Mouse (Mus musculus) CH12.LX (cell line): Measurements from ENCODE around the gene Lbh. TPM values are rescaled to one million over a fixed set of nuclear protein-coding genes. Genes with fewer than 3 reads are reported as not detected.

ENCODE experiments used
- DNase-seq: peaks from one replicate; pipeline ENCODE4 v3.0.0-alpha.2; 2013; ENCODE audit errors: extremely low read depth
- H3K27ac ChIP-seq: 2 replicates; pipeline ENCODE4 v1.5.1; 2012; ENCODE audit warnings: low read depth, mild to moderate bottlenecking, control low read depth, moderate library complexity; ENCODE audit not compliant: insufficient read depth
- H3K27me3 ChIP-seq: replicated peaks from 2 replicates; pipeline ENCODE3; 2012; ENCODE audit warnings: inconsistent platforms
- H3K36me3 ChIP-seq, 2 experiments: replicated peaks in 1 of 2; 2 replicates each; pipeline versions ENCODE3 to v1.6.1; 2012; ENCODE audit warnings: inconsistent platforms in 1 of 2, low read length in 1 of 2, mild to moderate bottlenecking in 1 of 2, mixed read lengths in 1 of 2, moderate library complexity in 1 of 2; ENCODE audit not compliant: control insufficient read depth in 1 of 2, insufficient read depth in 1 of 2
- H3K4me1 ChIP-seq, 2 experiments: 2 replicates each; pipeline ENCODE4 v1.6.1; 2012; ENCODE audit warnings: inconsistent platforms in 1 of 2, moderate library complexity in 1 of 2; ENCODE audit not compliant: insufficient read depth in 2 of 2, control insufficient read depth in 1 of 2
- H3K4me2 ChIP-seq: 2 replicates; pipeline ENCODE4 v1.6.1; 2012; ENCODE audit warnings: low read depth, mild to moderate bottlenecking, control low read depth; ENCODE audit not compliant: poor library complexity, insufficient read depth, severe bottlenecking
- H3K4me3 ChIP-seq, 3 experiments: fragments of 150-350 bp in 1 of 3; sonication (generic) in 1 of 3; replicated peaks in 1 of 3; 2 replicates each; pipeline versions ENCODE3 to v1.5.1; 2011 to 2012; ENCODE audit warnings: low read depth in 2 of 3, low read length in 2 of 3, mild to moderate bottlenecking in 2 of 3, moderate library complexity in 2 of 3, control low read depth in 1 of 3, improper control_type of control experiment in 1 of 3, inconsistent platforms in 1 of 3, mixed read lengths in 1 of 3; ENCODE audit not compliant: poor library complexity in 1 of 3
- H3K79me2 ChIP-seq: replicated peaks from 2 replicates; pipeline ENCODE4 v1.6.1; 2012; ENCODE audit warnings: mild to moderate bottlenecking, moderate library complexity; ENCODE audit not compliant: control insufficient read depth, poor library complexity, insufficient read depth, severe bottlenecking; ENCODE audit errors: extremely low read depth
- H3K9ac ChIP-seq: 2 replicates; pipeline ENCODE4 v1.6.1; 2012; ENCODE audit warnings: low read depth, mild to moderate bottlenecking, control low read depth, moderate library complexity; ENCODE audit not compliant: insufficient read depth
- H3K9me3 ChIP-seq: replicated peaks from 2 replicates; pipeline ENCODE3; 2012; ENCODE audit warnings: low read length, inconsistent platforms, mixed read lengths
- BHLHE40 ChIP-seq: IDR thresholded peaks from 2 replicates; pipeline ENCODE4 v1.6.1; 2011; ENCODE audit warnings: mild to moderate bottlenecking, low read depth, low read length, improper control_type of control experiment
- CHD2 ChIP-seq: IDR thresholded peaks from 2 replicates; pipeline ENCODE4 v1.6.1; 2011; ENCODE audit warnings: low read length, improper control_type of control experiment
- CTCF ChIP-seq, 2 experiments: IDR thresholded peaks in 1 of 2; conservative IDR thresholded peaks in 1 of 2; 2 replicates each; pipeline ENCODE4 v1.5.1; 2011 to 2012; ENCODE audit warnings: low read depth in 2 of 2, low read length in 2 of 2, improper control_type of control experiment in 1 of 2, inconsistent platforms in 1 of 2, mild to moderate bottlenecking in 1 of 2, moderate library complexity in 1 of 2
- ELF1 ChIP-seq: IDR thresholded peaks from 2 replicates; pipeline ENCODE4 v1.6.1; 2014; ENCODE audit warnings: low read depth, mild to moderate bottlenecking, inconsistent platforms, low read length, improper control_type of control experiment
- ETS1 ChIP-seq: conservative IDR thresholded peaks from 2 replicates; pipeline ENCODE4 v1.6.1; 2012; ENCODE audit warnings: low read depth, mild to moderate bottlenecking, inconsistent platforms, low read length, improper control_type of control experiment, moderate library complexity
- IRF4 ChIP-seq: IDR thresholded peaks from 2 replicates; pipeline ENCODE4 v1.6.1; 2014; ENCODE audit warnings: low read depth, mild to moderate bottlenecking, inconsistent platforms, low read length, improper control_type of control experiment
- KAT2A ChIP-seq: IDR thresholded peaks from 2 replicates; pipeline ENCODE4 v1.6.1; 2012; ENCODE audit warnings: low read length, improper control_type of control experiment, inconsistent platforms; ENCODE audit not compliant: insufficient replicate concordance
- MAFK ChIP-seq: IDR thresholded peaks from 2 replicates; pipeline ENCODE4 v1.6.1; 2011; ENCODE audit warnings: low read length, improper control_type of control experiment; ENCODE audit not compliant: insufficient replicate concordance
- MEF2A ChIP-seq: IDR thresholded peaks from 2 replicates; pipeline ENCODE4 v1.6.1; 2014; ENCODE audit warnings: low read depth, mild to moderate bottlenecking, inconsistent platforms, low read length, improper control_type of control experiment, borderline replicate concordance
- MXI1 ChIP-seq: IDR thresholded peaks from 2 replicates; pipeline ENCODE4 v1.6.1; 2011; ENCODE audit warnings: mild to moderate bottlenecking, low read depth, low read length, improper control_type of control experiment
- MYC ChIP-seq: IDR thresholded peaks from 2 replicates; pipeline ENCODE4 v1.6.1; 2011; ENCODE audit warnings: low read depth, mild to moderate bottlenecking, improper control_type of control experiment, low read length
- NELFE ChIP-seq: IDR thresholded peaks from 2 replicates; pipeline ENCODE4 v1.6.1; 2011; ENCODE audit warnings: low read depth, low read length, improper control_type of control experiment
- NRF1 ChIP-seq: IDR thresholded peaks from 2 replicates; pipeline ENCODE4 v1.6.1; 2014; ENCODE audit warnings: low read depth, mild to moderate bottlenecking, inconsistent platforms, low read length, improper control_type of control experiment, moderate library complexity
- PAX5 ChIP-seq: IDR thresholded peaks from 2 replicates; pipeline ENCODE4 v1.6.1; 2012; ENCODE audit warnings: low read length, inconsistent platforms, mixed read lengths
- POLR2A ChIP-seq: IDR thresholded peaks from 2 replicates; pipeline ENCODE4 v1.6.1; 2011; ENCODE audit warnings: low read depth, mild to moderate bottlenecking, improper control_type of control experiment, low read length
- RCOR1 ChIP-seq: conservative IDR thresholded peaks from 2 replicates; pipeline ENCODE4 v1.6.1; 2012; ENCODE audit warnings: low read depth, mild to moderate bottlenecking, inconsistent platforms, low read length, improper control_type of control experiment
- SIN3A ChIP-seq: IDR thresholded peaks from 2 replicates; pipeline ENCODE4 v1.6.1; 2012; ENCODE audit warnings: low read length, improper control_type of control experiment, inconsistent platforms
- TCF12 ChIP-seq: IDR thresholded peaks from 2 replicates; pipeline ENCODE4 v1.6.1; 2014; ENCODE audit warnings: low read depth, mild to moderate bottlenecking, inconsistent platforms, low read length, improper control_type of control experiment
- USF1 ChIP-seq: IDR thresholded peaks from 2 replicates; pipeline ENCODE4 v1.6.1; 2014; ENCODE audit warnings: low read depth, mild to moderate bottlenecking, inconsistent platforms, low read length, improper control_type of control experiment
- USF2 ChIP-seq: conservative IDR thresholded peaks from 2 replicates; pipeline ENCODE4 v1.6.1; 2011; ENCODE audit warnings: low read depth, low read length, improper control_type of control experiment
- ZKSCAN1 ChIP-seq: IDR thresholded peaks from 2 replicates; pipeline ENCODE4 v1.6.1; 2012; ENCODE audit warnings: low read depth, inconsistent platforms, low read length, improper control_type of control experiment, borderline replicate concordance
- ZMIZ1 ChIP-seq: IDR thresholded peaks from 2 replicates; pipeline ENCODE4 v1.6.1; 2012; ENCODE audit warnings: low read depth, mild to moderate bottlenecking, inconsistent platforms, low read length, improper control_type of control experiment
- dilution Hi-C: fragments of 300-500 bp; cut with MboI; formaldehyde crosslinking; loops from 2 replicates; pipeline ENCODE4 v1.14.3; 2020; ENCODE audit warnings: low sequenced_read_pairs; ENCODE audit not compliant: extremely low pct_unique_long_range_greater_than_20kb, extremely low pct_ligation_motif_present
- in situ Hi-C: fragments of 300-500 bp; cut with MboI; formaldehyde crosslinking; loops from 3 replicates; pipeline ENCODE4 v1.14.3; 2019; ENCODE audit warnings: low sequenced_read_pairs, low pct_ligation_motif_present, low pct_unique_long_range_greater_than_20kb, mixed read lengths
- polyA plus RNA-seq: library from polyadenylated mRNA; unstranded; fragments of >175 nt; gene quantifications from 2 replicates; pipeline ENCODE4 v1.2.1, GENCODE M21; 2012; ENCODE audit warnings: low read depth; ENCODE audit not compliant: insufficient read length
- total RNA-seq, 2 experiments: library from RNA; depleted of rRNA; stranded (reverse); fragments of 300-350 nt in 1 of 2; fragments of >200 nt in 1 of 2; gene quantifications; 2 replicates each; pipeline ENCODE4 v1.2.3; 2012 to 2014

Gene Lbh
- total and polyA plus RNA-seq, 3 experiments = 14.4 to 30.0 (median 16.7) TPM

GRCm38 (mm10) chr17:72967371-72968175 lies 49.5 kb downstream of the Lbh start:
- dilution Hi-C loops (no loop called here), in situ Hi-C loops (no loop called here)
- H3K36me3 ChIP-seq = no peaks in the 10 kb centered on the region
- H3K9me3 ChIP-seq = peaks cover 2% of the 10 kb centered on the region
- H3K27ac ChIP-seq = 0 out of 2 replicates have a peak overlapping the region, but pooled peaks have one; percentile 4
- no peaks in the 10 kb centered on the region for H3K27me3 ChIP-seq
- H3K9ac ChIP-seq = 0 out of 2 replicates have a peak overlapping the region, but pooled peaks have one; percentile 2
- peaks cover 7 to 29% of the 10 kb centered on the region in 2 experiments for H3K4me1 ChIP-seq
- peak; percentile 25 for DNase-seq
- no peaks in the 10 kb centered on the region for H3K79me2 ChIP-seq
- H3K4me2 ChIP-seq = 0 out of 2 replicates have a peak overlapping the region, but pooled peaks have one; percentile 3
- TF ChIP-seq SIN3A (no peak), CTCF (conservative IDR thresholded peaks at IDR 0.05 in 1 of 2, IDR thresholded peaks at IDR 0.05 in 1 of 2; ENCODE audit: low read depth in 2 of 2, low read length in 2 of 2) (no peak), ZMIZ1 (no peak), MXI1 (no peak), USF1 (no peak), CHD2 (no peak), MEF2A (no peak), BHLHE40 (no peak), USF2 (no peak), RCOR1 (no peak), NELFE (no peak), PAX5 (no peak), KAT2A (no peak), TCF12 (no peak), MAFK (no peak), ZKSCAN1 (no peak), POLR2A (no peak), ETS1 (no peak), IRF4 (no peak)
- no peak overlapping the region for H3K4me3 ChIP-seq

GRCm38 (mm10) chr17:72968666-72969065 lies 50.6 kb downstream of the Lbh start:
- Histone ChIP-seq H3K79me2 (no peaks in the 10 kb centered on the region), H3K27me3 (no peaks in the 10 kb centered on the region), H3K36me3 (no peaks in the 10 kb centered on the region), H3K9ac (no peak overlapping the region), H3K27ac (no peak overlapping the region), H3K9me3 (no peaks in the 10 kb centered on the region), H3K4me3 (no peak overlapping the region), H3K4me1 (peaks cover 7 to 29% of the 10 kb centered on the region in 2 experiments), H3K4me2 (no peak overlapping the region)
- in situ Hi-C loops (no loop called here), dilution Hi-C loops (no loop called here)
- TF ChIP-seq MYC = no peak
- no peak for TF ChIP-seq SIN3A
- TF ChIP-seq ELF1 = no peak
- TF ChIP-seq CHD2 = no peak
- TF ChIP-seq NRF1 = no peak
- DNase-seq = no peak
